Mouse (Mus musculus) liver, embryonic 16.5 days (tissue): ENCODE results near the gene Gps1. TPM values are rescaled to one million over a fixed set of nuclear protein-coding genes. Genes with fewer than 3 reads are reported as not detected.

ENCODE experiments used
- ATAC-seq: fragments of 200-750 bp; cut with Nextera tagmentation; 2 replicates; pipeline ENCODE4 v1.8.0; 2017; ENCODE audit warnings: low read depth, mild to moderate bottlenecking, moderate number of reproducible peaks, moderate library complexity
- H3K27ac ChIP-seq: fragments of 300-500 bp; sonication (generic); 2 replicates; pipeline ENCODE4 v1.5.1; 2014; ENCODE audit warnings: mild to moderate bottlenecking, low read length
- H3K27me3 ChIP-seq: fragments of 300-500 bp; sonication (generic); 2 replicates; pipeline ENCODE4 v1.6.1; 2014; ENCODE audit warnings: low read depth, low read length, mixed read lengths; ENCODE audit not compliant: control insufficient read depth, insufficient read depth
- H3K36me3 ChIP-seq: fragments of 300-500 bp; sonication (generic); 2 replicates; pipeline ENCODE4 v1.6.1; 2014; ENCODE audit warnings: mild to moderate bottlenecking; ENCODE audit not compliant: control insufficient read depth, insufficient read depth
- H3K4me1 ChIP-seq: fragments of 300-500 bp; sonication (generic); 2 replicates; pipeline ENCODE4 v1.6.1; 2014; ENCODE audit warnings: low read depth, low read length, mixed read lengths; ENCODE audit not compliant: control insufficient read depth
- H3K4me2 ChIP-seq: fragments of 300-500 bp; sonication (generic); 2 replicates; pipeline ENCODE4 v1.6.1; 2014; ENCODE audit warnings: low read depth, low read length, mixed read lengths
- H3K4me3 ChIP-seq: fragments of 300-500 bp; sonication (generic); 2 replicates; pipeline ENCODE4 v1.5.1; 2014; ENCODE audit warnings: low read depth, mild to moderate bottlenecking, low read length
- H3K9ac ChIP-seq: fragments of 300-500 bp; sonication (generic); 2 replicates; pipeline ENCODE4 v1.6.1; 2014; ENCODE audit warnings: low read depth, low read length
- H3K9me3 ChIP-seq: fragments of 300-500 bp; sonication (generic); replicated peaks from 2 replicates; pipeline ENCODE4 v1.6.1; 2016; ENCODE audit warnings: low read length; ENCODE audit not compliant: control insufficient read depth
- WGBS: fragments of 180-500 bp; shearing (Covaris S2); extraction: QIAGEN DNeasy Blood & Tissue Kit; methylation state at CpG from one replicate; pipeline ENCODE4 v1.1.7; 2014; ENCODE audit not compliant: insufficient replicate concordance; 5-methylcytosine and 5-hydroxymethylcytosine counted together
- polyA plus RNA-seq: library from polyadenylated mRNA; unstranded; fragments of >200 nt; fragmentation: Nextera tagmentation; extraction: Ambion mirVana; gene quantifications from 2 replicates; pipeline ENCODE4 v1.2.1, GENCODE M21; 2015

The Gps1 gene
- polyA plus RNA-seq, 1 experiment from 2014 or later: 61.6 TPM

GRCm38 (mm10) chr11:120808010-120808409 is 23.9 kb downstream of the Gps1 start:
- H3K27ac ChIP-seq: no peak overlapping the region
- H3K36me3 ChIP-seq: peaks cover 54% of the 10 kb centered on the region
- H3K4me3 ChIP-seq: no peak overlapping the region
- H3K9ac ChIP-seq: no peak overlapping the region
- H3K4me2 ChIP-seq: no peak overlapping the region
- no peak for ATAC-seq
- H3K4me1 ChIP-seq: no peaks in the 10 kb centered on the region
- 65% methylated on average over 12 of the region's 12 CpGs for WGBS
- H3K27me3 ChIP-seq: no peaks in the 10 kb centered on the region
- H3K9me3 ChIP-seq: no peaks in the 10 kb centered on the region

- no peak overlapping the region for H3K27ac ChIP-seq
- WGBS: 88% methylated on average over 16 of the region's 16 CpGs
- no peaks in the 10 kb centered on the region for H3K27me3 ChIP-seq
- H3K4me2 ChIP-seq: no peak overlapping the region
- H3K4me3 ChIP-seq: no peak overlapping the region
- no peak for ATAC-seq
- no peaks in the 10 kb centered on the region for H3K4me1 ChIP-seq
- H3K9ac ChIP-seq: no peak overlapping the region
- no peaks in the 10 kb centered on the region for H3K9me3 ChIP-seq
- H3K36me3 ChIP-seq: peaks cover 91% of the 10 kb centered on the region
These were observed 28.0 kb downstream of the Gps1 start for GRCm38 (mm10) chr11:120812068-120812467.

- WGBS: 74% methylated on average over 6 of the region's 6 CpGs
- Histone ChIP-seq H3K27me3 (no peaks in the 10 kb centered on the region), H3K9me3 (no peaks in the 10 kb centered on the region), H3K36me3 (peaks cover 66% of the 10 kb centered on the region), H3K9ac (no peak overlapping the region), H3K27ac (no peak overlapping the region), H3K4me2 (no peak overlapping the region), H3K4me1 (peaks cover 13% of the 10 kb centered on the region), H3K4me3 (no peak overlapping the region)
- ATAC-seq: peak; percentile 23; the same call in 1 of the 2 replicates
These were observed 33.3 kb downstream of the Gps1 start for GRCm38 (mm10) chr11:120817358-120817757.

- Histone ChIP-seq H3K4me1 (peaks cover 16% of the 10 kb centered on the region), H3K4me2 (no peak overlapping the region), H3K27me3 (no peaks in the 10 kb centered on the region), H3K36me3 (peaks cover 59% of the 10 kb centered on the region), H3K4me3 (no peak overlapping the region), H3K27ac (no peak overlapping the region), H3K9me3 (no peaks in the 10 kb centered on the region), H3K9ac (no peak overlapping the region)
- ATAC-seq: no peak
- 91% methylated on average over 13 of the region's 13 CpGs for WGBS
These were observed 34.2 kb downstream of the Gps1 start for GRCm38 (mm10) chr11:120818251-120818650.

- no peak for ATAC-seq
- Histone ChIP-seq H3K4me2 (no peak overlapping the region), H3K27me3 (no peaks in the 10 kb centered on the region), H3K9ac (no peak overlapping the region), H3K9me3 (no peaks in the 10 kb centered on the region), H3K36me3 (peaks cover 46% of the 10 kb centered on the region), H3K4me1 (peaks cover 20% of the 10 kb centered on the region), H3K27ac (no peak overlapping the region), H3K4me3 (no peak overlapping the region)
- 83% methylated on average over 6 of the region's 6 CpGs for WGBS
These were observed 35.5 kb downstream of the Gps1 start for GRCm38 (mm10) chr11:120819556-120819955.

- Histone ChIP-seq H3K36me3 (peaks cover 36% of the 10 kb centered on the region), H3K9me3 (no peaks in the 10 kb centered on the region), H3K4me2 (no peak overlapping the region), H3K27me3 (no peaks in the 10 kb centered on the region), H3K4me1 (peaks cover 30% of the 10 kb centered on the region), H3K9ac (no peak overlapping the region), H3K4me3 (no peak overlapping the region), H3K27ac (no peak overlapping the region)
- WGBS: 84% methylated on average over 14 of the region's 14 CpGs
- no peak for ATAC-seq
These were observed 36.5 kb downstream of the Gps1 start for GRCm38 (mm10) chr11:120820546-120820945.

- 67% methylated on average over 14 of the region's 14 CpGs for WGBS
- Histone ChIP-seq H3K36me3 (peaks cover 30% of the 10 kb centered on the region), H3K4me1 (peaks cover 31% of the 10 kb centered on the region), H3K4me2 (peak overlapping the region; percentile 99), H3K9ac (no peak overlapping the region), H3K9me3 (no peaks in the 10 kb centered on the region), H3K27me3 (no peaks in the 10 kb centered on the region), H3K4me3 (peak overlapping the region; percentile 75), H3K27ac (no peak overlapping the region)
- no peak for ATAC-seq
These were observed 37.2 kb downstream of the Gps1 start for GRCm38 (mm10) chr11:120821076-120821922.

GRCm38 (mm10) chr11:120822321-120822720 is 38.2 kb downstream of the Gps1 start:
- peaks cover 31% of the 10 kb centered on the region for H3K4me1 ChIP-seq
- H3K27me3 ChIP-seq: no peaks in the 10 kb centered on the region
- peak overlapping the region; percentile 17; the same call in 1 of the 2 replicates for H3K9ac ChIP-seq
- peaks cover 19% of the 10 kb centered on the region for H3K36me3 ChIP-seq
- no peak for ATAC-seq
- no peaks in the 10 kb centered on the region for H3K9me3 ChIP-seq
- 30% methylated on average over 4 of the region's 4 CpGs for WGBS
- H3K4me2 ChIP-seq: peak overlapping the region; percentile 99
- no peak overlapping the region for H3K27ac ChIP-seq
- peak overlapping the region; percentile 75 for H3K4me3 ChIP-seq

- Histone ChIP-seq H3K4me3 (peak overlapping the region; percentile 75), H3K36me3 (peaks cover 19% of the 10 kb centered on the region), H3K27ac (peak overlapping the region; percentile 83; the same call in 1 of the 2 replicates), H3K4me1 (peaks cover 31% of the 10 kb centered on the region), H3K27me3 (no peaks in the 10 kb centered on the region), H3K9me3 (no peaks in the 10 kb centered on the region), H3K4me2 (peak overlapping the region; percentile 99), H3K9ac (peak overlapping the region; percentile 82)
- 1% methylated on average over 14 of the region's 14 CpGs for WGBS
- no peak for ATAC-seq
These were observed 38.9 kb downstream of the Gps1 start for GRCm38 (mm10) chr11:120822831-120823550.
